9 mouse cellular contexts compared by ENCODE assay signal in genomic region chr10:42072758-42073157, GRCm38 (mm10). TPM values are rescaled to one million over a fixed set of nuclear protein-coding genes. Genes with fewer than 3 reads are reported as not detected.
DNase-seq lines count a peak whose midpoint lies in the region; ATAC-seq and TF ChIP-seq lines count a peak whose summit lies in the region.
"Had no signal": no experiment of that assay in that cellular context is flagged by ENCODE, and none has a peak within 500 bp of the region (broad histone marks: within the 10 kb centered on the region; RNA-seq: fewer than 3 reads in every experiment).

No protein-coding gene starts in this region.

- peak; percentile 30; the same call in 1 of the 2 replicates for ATAC-seq in heart, postnatal 0 days (ENCODE audit: insufficient read depth, low read depth)

- no peaks in the 10 kb centered on the region for H3K9me3 ChIP-seq in heart, postnatal 0 days (replicated peaks; ENCODE audit: control insufficient read depth, low read length)

- H3K4me3 ChIP-seq in heart, postnatal 0 days (ENCODE audit: low read depth, low read length), result no peak overlapping the region

- WGBS in heart, postnatal 0 days, result 20% methylated on average over 9 of the region's 9 CpGs

- H3K27ac ChIP-seq in heart, postnatal 0 days (ENCODE audit: low read depth), result no peak overlapping the region

- peak overlapping the region; percentile 21; the same call in 1 of the 2 replicates for H3K4me2 ChIP-seq in heart, postnatal 0 days (ENCODE audit: low read depth, low read length)

- H3K4me1 ChIP-seq in heart, postnatal 0 days (ENCODE audit: control insufficient read depth, insufficient read depth), result peaks cover 4% of the 10 kb centered on the region

- no peaks in the 10 kb centered on the region for H3K27me3 ChIP-seq in heart, postnatal 0 days (ENCODE audit: control insufficient read depth, insufficient read depth, low read length)

- H3K9ac ChIP-seq in heart, postnatal 0 days (replicated peaks; ENCODE audit: low read depth, low read length), result no peak overlapping the region

- H3K36me3 ChIP-seq in heart, postnatal 0 days (replicated peaks; ENCODE audit: control insufficient read depth, insufficient read depth, low read length), result no peaks in the 10 kb centered on the region

- peak; percentile 26 for DNase-seq in heart, postnatal 0 days (ENCODE audit: low spot score)
- DNase-seq in heart, adult 9 months (ENCODE audit: low spot score in 2 of 2), result no peak
- peak; percentile 48 for DNase-seq in embryo, embryonic 10.5 days (ENCODE audit: low spot score)
- peak; percentile 58 to 63 for DNase-seq in kidney, postnatal 36 days
- DNase-seq in lung, postnatal 4 days, result peak; percentile 71 to 86
- no peak for DNase-seq in spleen, adult 18-20 months
- DNase-seq in cerebellum, adult 8-10 months, result no peak
- DNase-seq in gastrocnemius, postnatal 10 days, result no peak
- DNase-seq: right cerebral cortex, postnatal 4 days had no signal

- no peak for TF ChIP-seq EP300 in heart, postnatal 0 days (IDR thresholded peaks at IDR 0.05; ENCODE audit: low read depth)

- no peak for TF ChIP-seq CTCF in heart, postnatal 0 days (IDR thresholded peaks at IDR 0.05; ENCODE audit: low read depth)

RNA-seq across cellular contexts. Expression of gene Armc2, which starts 54.5 kb away (rescaled TPM):
- 3.3 and 8.5 TPM in 2 replicates for total RNA-seq in heart, postnatal 0 days (2014; rRNA removed; ENCODE audit: low replicate concordance)
- polyA plus RNA-seq in heart, postnatal 0 days (2015; fragmentation: Nextera tagmentation; extraction: Ambion mirVana), result 1.7 and 2.7 TPM in 2 replicates
- total RNA-seq in gastrocnemius, postnatal 10 days (2021), result under 1 TPM; 0.38 to 0.52 TPM

Comparison
In these comparisons a context has a peak if more than half of its experiments do, and no peak if none do; other contexts are left out.
1. DNase-seq: peak in heart, postnatal 0 days (single experiment), embryo, embryonic 10.5 days (single experiment), kidney, postnatal 36 days (2 of 2) and lung, postnatal 4 days (2 of 2); none in heart, adult 9 months (0 of 2), spleen, adult 18-20 months (0 of 2), cerebellum, adult 8-10 months (single experiment) and gastrocnemius, postnatal 10 days (single experiment).